25 mouse cellular contexts compared by ENCODE assay signal in genomic region chr2:152132691-152133090, GRCm38 (mm10). TPM values are rescaled to one million over a fixed set of nuclear protein-coding genes. Genes with fewer than 3 reads are reported as not detected.
DNase-seq lines count a peak whose midpoint lies in the region; ATAC-seq and TF ChIP-seq lines count a peak whose summit lies in the region.
"Had no signal": no experiment of that assay in that cellular context is flagged by ENCODE, and none has a peak within 500 bp of the region (broad histone marks: within the 10 kb centered on the region; RNA-seq: fewer than 3 reads in every experiment).

No protein-coding gene starts in this region.

- H3K27ac ChIP-seq in heart, embryonic 11.5 days (ENCODE audit: low read depth, low read length), result no peak overlapping the region
- H3K27ac ChIP-seq: hindbrain, postnatal 0 days; intestine, embryonic 15.5 days; layer of hippocampus, adult 2 months; liver, embryonic 15.5 days; macrophage; midbrain, embryonic 13.5 days had no signal

- H3K27me3 ChIP-seq in E14TG2a.4 (ENCODE audit: insufficient read depth, low read length), result peaks cover 12% of the 10 kb centered on the region
- H3K27me3 ChIP-seq in heart, embryonic 11.5 days (ENCODE audit: control insufficient read depth, insufficient read depth, low read length), result no peaks in the 10 kb centered on the region
- H3K27me3 ChIP-seq: intestine, embryonic 15.5 days; midbrain, embryonic 13.5 days had no signal

- H3K9ac ChIP-seq in heart, embryonic 11.5 days (ENCODE audit: low read depth, low read length), result no peak overlapping the region
- H3K9ac ChIP-seq: intestine, embryonic 15.5 days; liver, embryonic 15.5 days; midbrain, embryonic 13.5 days had no signal

- peak; percentile 37 for DNase-seq in fat pad, adult 2 months (ENCODE audit: extremely low read depth, low read depth, low spot score)
- DNase-seq in lung, adult 18-20 months, result peak; percentile 20 to 51
- peak; percentile 53 for DNase-seq in lung, postnatal 10 days
- DNase-seq in cerebellum, adult 8-10 months, result no peak
- no peak for DNase-seq in spleen, adult 12 weeks (ENCODE audit: low spot score)
- DNase-seq: adrenal gland, postnatal 25 days; cerebellum, adult 11-12 months; cerebellum, postnatal 14 days; kidney, adult 2 months; kidney, postnatal 36 days; left cerebral cortex, postnatal 4 days had no signal

- no peak for ATAC-seq in heart, embryonic 11.5 days (replicated peaks; ENCODE audit: insufficient number of reproducible peaks, low FRiP score, low TSS enrichment)
- ATAC-seq: CD4-positive, CD25-positive, alpha-beta regulatory T cell, adult 4 months; forebrain, embryonic 16.5 days; hindbrain, postnatal 0 days; intestine, embryonic 15.5 days; midbrain, embryonic 13.5 days had no signal

- H3K36me3 ChIP-seq in E14TG2a.4 (ENCODE audit: insufficient read depth, low read length), result no peaks in the 10 kb centered on the region
- H3K36me3 ChIP-seq in heart, embryonic 11.5 days (ENCODE audit: control insufficient read depth, insufficient read depth, low read length), result no peaks in the 10 kb centered on the region
- H3K36me3 ChIP-seq: intestine, embryonic 15.5 days; liver, embryonic 15.5 days; midbrain, embryonic 13.5 days had no signal

- WGBS in heart, embryonic 11.5 days (ENCODE audit: insufficient replicate concordance), result 53% methylated on average over 8 of the region's 8 CpGs

- H3K4me3 ChIP-seq in E14TG2a.4 (replicated peaks; ENCODE audit: low read length), result peak overlapping the region; percentile 32; the same call in 1 of the 2 replicates
- no peak overlapping the region for H3K4me3 ChIP-seq in heart, embryonic 11.5 days (ENCODE audit: low read depth, low read length)
- H3K4me3 ChIP-seq: intestine, embryonic 15.5 days; layer of hippocampus, adult 2 months; liver, embryonic 15.5 days; midbrain, embryonic 13.5 days had no signal

- peaks cover 30% of the 10 kb centered on the region for H3K4me1 ChIP-seq in E14TG2a.4 (replicated peaks; ENCODE audit: low read depth, low read length)
- no peaks in the 10 kb centered on the region for H3K4me1 ChIP-seq in heart, embryonic 11.5 days (ENCODE audit: control insufficient read depth, insufficient read depth, low read length)
- H3K4me1 ChIP-seq: liver, embryonic 15.5 days; midbrain, embryonic 13.5 days had no signal

- no peak for TF ChIP-seq CTCF in E14TG2a.4 (conservative IDR thresholded peaks at IDR 0.05; ENCODE audit: low read length)

- no peak overlapping the region for H3K4me2 ChIP-seq in heart, embryonic 11.5 days
- H3K4me2 ChIP-seq: intestine, embryonic 15.5 days; liver, embryonic 15.5 days; midbrain, embryonic 13.5 days had no signal

- no peaks in the 10 kb centered on the region for H3K9me3 ChIP-seq in E14TG2a.4 (ENCODE audit: low read length)
- H3K9me3 ChIP-seq in heart, embryonic 11.5 days (replicated peaks; ENCODE audit: control insufficient read depth, low read length), result no peaks in the 10 kb centered on the region
- H3K9me3 ChIP-seq: intestine, embryonic 15.5 days; liver, embryonic 15.5 days; midbrain, embryonic 13.5 days had no signal

RNA-seq across cellular contexts. Expression of gene Tcf15, which starts 10.7 kb away (rescaled TPM):
- polyA plus RNA-seq in heart, embryonic 11.5 days (2014; fragmentation: Nextera tagmentation; extraction: Ambion mirVana), result 3.2 and 3.3 TPM in 2 replicates
- polyA plus RNA-seq: CD4-positive, CD25-positive, alpha-beta regulatory T cell, adult 4 months; liver, adult 2 months; macrophage had no signal

RNA-seq across cellular contexts. Expression of gene Srxn1, which starts 27.4 kb away (rescaled TPM):
- 8.1 and 8.8 TPM in 2 replicates for polyA plus RNA-seq in heart, embryonic 11.5 days (2014; fragmentation: Nextera tagmentation; extraction: Ambion mirVana)

RNA-seq across cellular contexts. Expression of gene Scrt2, which starts 51.4 kb away (rescaled TPM):
- polyA plus RNA-seq in heart, embryonic 11.5 days (2014; fragmentation: Nextera tagmentation; extraction: Ambion mirVana), result 0.06 and 0.11 TPM in 2 replicates
- polyA plus RNA-seq: CD4-positive, CD25-positive, alpha-beta regulatory T cell, adult 4 months; heart, embryonic 14.5 days; kidney, adult 2 months; kidney, embryonic 16.5 days; liver, adult 2 months; liver, embryonic 15.5 days; macrophage; thymus, postnatal 0 days had no signal

Comparison
In these comparisons a context has a peak if more than half of its experiments do, and no peak if none do; other contexts are left out.
1. DNase-seq: peak in fat pad, adult 2 months (single experiment), lung, adult 18-20 months (2 of 2) and lung, postnatal 10 days (single experiment); none in cerebellum, adult 8-10 months (single experiment) and spleen, adult 12 weeks (single experiment).